In genomic region chr16:58638016-58638415, GRCm38 (mm10) we compare ENCODE assay signal across 21 mouse cellular contexts. TPM values are rescaled to one million over a fixed set of nuclear protein-coding genes. Genes with fewer than 3 reads are reported as not detected.
"Had no signal": no experiment of that assay in that cellular context is flagged by ENCODE, and none has a peak within 500 bp of the region (broad histone marks: within the 10 kb centered on the region; RNA-seq: fewer than 3 reads in every experiment).

No protein-coding gene starts in this region.

- H3K9ac ChIP-seq: limb, embryonic 13.5 days; liver, embryonic 15.5 days; lung, embryonic 14.5 days; midbrain, embryonic 12.5 days had no signal

- H3K4me1 ChIP-seq: limb, embryonic 13.5 days; midbrain, embryonic 12.5 days had no signal

- H3K4me2 ChIP-seq: limb, embryonic 13.5 days; liver, embryonic 15.5 days; lung, embryonic 14.5 days; midbrain, embryonic 12.5 days had no signal

- H3K27ac ChIP-seq: kidney, postnatal 0 days; limb, embryonic 13.5 days; midbrain, embryonic 12.5 days; stomach, postnatal 0 days had no signal

- H3K9me3 ChIP-seq: limb, embryonic 13.5 days; liver, embryonic 15.5 days; megakaryocyte, embryonic 14.5 days; midbrain, embryonic 12.5 days had no signal

- DNase-seq: kidney, adult 8-10 months; kidney, postnatal 36 days; left cerebral cortex, postnatal 4 days; lung, embryonic 14.5 days; lung, postnatal 10 days; lung, postnatal 4 days; right cerebral cortex, adult 18-20 months; thymus, postnatal 4 days had no signal

- ATAC-seq: intestine, postnatal 0 days; midbrain, embryonic 16.5 days had no signal

- H3K36me3 ChIP-seq: limb, embryonic 13.5 days; liver, embryonic 15.5 days; midbrain, embryonic 12.5 days had no signal

- H3K4me3 ChIP-seq: limb, embryonic 13.5 days; liver, embryonic 15.5 days; megakaryocyte, embryonic 14.5 days; midbrain, embryonic 12.5 days had no signal

- H3K27me3 ChIP-seq: limb, embryonic 13.5 days; liver, embryonic 15.5 days; megakaryocyte, embryonic 14.5 days; midbrain, embryonic 12.5 days had no signal

RNA-seq across cellular contexts. Expression of gene E330017A01Rik, which starts 0.5 kb away (rescaled TPM):
- total RNA-seq: layer of hippocampus, adult 8-10 months; layer of hippocampus, postnatal 14 days; left cerebral cortex, adult 18-20 months; left cerebral cortex, postnatal 10 days; left cerebral cortex, postnatal 4 days had no signal
- polyA plus RNA-seq: intestine, postnatal 0 days; kidney, postnatal 0 days; limb, embryonic 13.5 days; liver, embryonic 15.5 days; lung, embryonic 14.5 days; midbrain, embryonic 12.5 days; midbrain, embryonic 16.5 days; neural tube, embryonic 14.5 days; stomach, postnatal 0 days had no signal

RNA-seq across cellular contexts. Expression of gene Gm813, which starts 21.2 kb away (rescaled TPM):
- total RNA-seq: layer of hippocampus, adult 8-10 months; layer of hippocampus, postnatal 14 days; left cerebral cortex, adult 18-20 months; left cerebral cortex, postnatal 10 days; left cerebral cortex, postnatal 4 days had no signal
- polyA plus RNA-seq: intestine, postnatal 0 days; kidney, postnatal 0 days; limb, embryonic 13.5 days; liver, embryonic 15.5 days; lung, embryonic 14.5 days; midbrain, embryonic 12.5 days; midbrain, embryonic 16.5 days; neural tube, embryonic 14.5 days; stomach, postnatal 0 days had no signal
